Mouse (Mus musculus): Measurements from ENCODE around the gene Nynrin. TPM values are rescaled to one million over a fixed set of nuclear protein-coding genes. Genes with fewer than 3 reads are reported as not detected.

The Nynrin gene
- polyA plus RNA-seq, 1 experiment: 1.4 TPM

GRCm38 (mm10) chr14:55825216-55826051, 28.4 kb upstream of the Nynrin start:
- Histone ChIP-seq H3K4me3 (replicated peaks) (peak overlapping the region; percentile 8), H3K36me3 (replicated peaks; ENCODE audit: low read length) (no peaks in the 10 kb centered on the region), H3K27me3 (replicated peaks) (peaks cover 80% of the 10 kb centered on the region), H3K9me3 (no peaks in the 10 kb centered on the region), H3K4me1 (peaks cover 33% of the 10 kb centered on the region)
- TF ChIP-seq GATA1 (IDR thresholded peaks at IDR 0.05; ENCODE audit: borderline replicate concordance, low read length) (no peak), FLI1 (IDR thresholded peaks at IDR 0.05; ENCODE audit: low read length) (no peak)

DNA sequence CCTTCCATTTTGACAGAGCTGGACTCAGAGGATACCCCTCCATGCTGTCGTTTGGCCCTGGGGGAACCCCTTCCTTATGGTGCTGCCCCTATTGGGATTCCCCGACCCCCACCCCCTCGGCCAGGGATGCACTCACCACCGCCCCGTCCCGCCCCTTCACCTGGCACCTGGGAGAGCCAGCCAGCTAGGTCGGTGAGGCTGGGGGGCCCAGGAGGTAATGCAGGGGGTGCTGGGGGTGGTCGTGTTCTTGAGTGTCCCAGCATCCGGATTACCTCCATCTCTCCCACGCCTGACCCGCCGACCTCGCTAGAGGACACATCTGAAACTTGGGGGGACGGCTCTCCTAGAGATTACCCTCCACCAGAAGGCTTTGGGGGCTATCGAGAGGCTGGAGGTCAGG, 27.7 kb upstream of the Nynrin start:
- Histone ChIP-seq H3K27me3 (replicated peaks) (peaks cover 85% of the 10 kb centered on the region), H3K4me3 (replicated peaks) (no peak overlapping the region)

DNA sequence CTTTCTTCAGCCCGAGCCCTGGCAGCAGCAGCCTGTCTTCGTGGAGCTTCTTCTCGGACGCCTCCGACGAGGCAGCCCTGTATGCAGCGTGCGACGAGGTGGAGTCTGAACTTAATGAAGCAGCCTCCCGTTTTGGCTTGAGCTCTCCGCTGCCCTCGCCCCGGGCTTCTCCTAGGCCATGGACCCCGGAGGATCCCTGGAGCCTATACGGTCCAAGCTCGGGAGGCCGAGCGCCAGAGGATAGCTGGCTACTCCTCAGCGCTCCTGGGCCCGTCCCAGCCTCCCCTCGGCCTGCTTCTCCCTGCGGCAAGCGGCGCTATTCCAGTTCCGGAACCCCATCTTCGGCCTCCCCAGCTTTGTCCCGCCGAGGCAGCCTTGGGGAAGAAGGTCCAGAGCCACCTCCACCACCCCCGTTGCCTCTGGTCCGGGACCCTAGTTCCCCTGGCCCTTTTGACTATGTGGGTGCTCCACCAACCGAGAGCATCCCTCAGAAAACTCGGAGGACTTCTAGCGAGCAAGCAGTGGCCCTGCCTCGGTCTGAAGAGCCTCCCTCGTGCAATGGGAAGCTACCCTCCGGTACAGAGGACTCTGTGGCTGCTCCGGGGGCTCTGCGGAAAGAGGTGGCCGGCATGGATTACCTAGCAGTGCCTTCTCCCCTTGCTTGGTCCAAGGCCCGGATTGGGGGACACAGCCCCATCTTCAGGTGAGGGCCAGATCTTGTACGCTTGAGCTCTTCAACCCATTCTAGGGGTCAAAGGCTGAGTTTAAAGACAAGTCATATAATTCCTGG, 27.1 kb upstream of the Nynrin start:
- no peaks in the 10 kb centered on the region for H3K9me3 ChIP-seq
- peaks cover 33% of the 10 kb centered on the region for H3K4me1 ChIP-seq
- peaks cover 91% of the 10 kb centered on the region for H3K27me3 ChIP-seq (replicated peaks)
- TF ChIP-seq GATA1 (IDR thresholded peaks at IDR 0.05; ENCODE audit: borderline replicate concordance, low read length): no peak
- TF ChIP-seq FLI1 (IDR thresholded peaks at IDR 0.05; ENCODE audit: low read length): no peak
- H3K36me3 ChIP-seq (replicated peaks; ENCODE audit: low read length): no peaks in the 10 kb centered on the region
- H3K4me3 ChIP-seq (replicated peaks): no peak overlapping the region

More for the DNA sequence above, 27.7 kb upstream of the Nynrin start:
- no peaks in the 10 kb centered on the region for H3K36me3 ChIP-seq (replicated peaks; ENCODE audit: low read length)
- H3K9me3 ChIP-seq: no peaks in the 10 kb centered on the region
- H3K4me1 ChIP-seq: peaks cover 33% of the 10 kb centered on the region
- TF ChIP-seq FLI1 (IDR thresholded peaks at IDR 0.05; ENCODE audit: low read length) (no peak), GATA1 (IDR thresholded peaks at IDR 0.05; ENCODE audit: borderline replicate concordance, low read length) (no peak)

DNA sequence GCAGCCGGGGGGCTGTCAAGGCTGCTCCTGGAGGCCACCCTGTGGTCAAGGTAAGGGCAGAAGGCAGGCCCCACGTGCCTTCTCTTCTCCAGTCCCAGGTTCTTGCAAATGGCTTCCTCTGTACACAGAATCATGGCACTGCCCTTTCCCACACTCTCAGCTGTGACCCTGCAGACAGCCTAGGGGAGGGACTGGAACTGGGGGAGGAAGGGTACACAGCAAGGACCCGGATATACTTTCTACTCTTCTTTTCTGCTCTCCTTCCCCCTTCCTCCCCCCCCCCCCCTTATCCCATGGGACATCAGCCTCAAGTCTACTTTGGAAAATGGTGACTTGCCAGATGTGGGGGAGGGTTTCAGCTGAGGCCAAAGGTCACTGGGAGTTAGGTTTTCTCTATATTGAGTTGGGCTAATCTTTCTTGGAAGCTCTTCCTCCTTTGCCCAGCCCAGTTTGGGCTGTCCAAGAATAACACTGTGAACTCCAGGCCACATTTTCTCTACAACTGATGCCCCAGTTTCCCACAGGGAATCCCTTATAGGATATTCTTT, 25.0 kb upstream of the Nynrin start:
- TF ChIP-seq GATA1 (IDR thresholded peaks at IDR 0.05; ENCODE audit: borderline replicate concordance, low read length): no peak
- no peak for TF ChIP-seq FLI1 (IDR thresholded peaks at IDR 0.05; ENCODE audit: low read length)
- H3K9me3 ChIP-seq: no peaks in the 10 kb centered on the region
- H3K27me3 ChIP-seq (replicated peaks): peaks cover 96% of the 10 kb centered on the region

DNA sequence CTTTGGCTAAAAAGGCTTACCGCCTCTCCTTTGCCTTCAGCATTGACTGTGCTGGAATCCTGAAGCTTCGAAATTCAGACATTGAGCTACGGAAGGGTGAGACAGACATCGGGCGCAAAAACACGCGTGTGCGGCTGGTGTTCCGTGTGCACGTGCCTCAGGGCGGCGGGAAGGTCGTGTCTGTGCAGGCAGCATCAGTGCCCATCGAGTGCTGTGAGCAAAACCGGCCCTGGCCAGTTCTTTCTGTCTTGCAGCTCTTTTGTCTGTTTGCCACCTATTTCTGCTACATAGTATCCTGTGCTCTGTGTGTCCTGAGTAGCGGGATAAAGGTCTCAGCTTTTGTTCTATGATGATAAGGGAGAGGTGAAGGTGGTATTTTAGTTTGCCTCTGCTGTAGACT, 24.0 kb upstream of the Nynrin start:
- Histone ChIP-seq H3K4me3 (replicated peaks) (no peak overlapping the region), H3K36me3 (replicated peaks; ENCODE audit: low read length) (no peaks in the 10 kb centered on the region), H3K27me3 (replicated peaks) (peaks cover 96% of the 10 kb centered on the region), H3K9me3 (no peaks in the 10 kb centered on the region), H3K4me1 (peaks cover 20% of the 10 kb centered on the region)
- no peak for TF ChIP-seq GATA1 (IDR thresholded peaks at IDR 0.05; ENCODE audit: borderline replicate concordance, low read length)
- TF ChIP-seq FLI1 (IDR thresholded peaks at IDR 0.05; ENCODE audit: low read length): no peak

More for the DNA sequence above, 25.0 kb upstream of the Nynrin start:
- peaks cover 18% of the 10 kb centered on the region for H3K4me1 ChIP-seq
- no peak overlapping the region for H3K4me3 ChIP-seq (replicated peaks)
- no peaks in the 10 kb centered on the region for H3K36me3 ChIP-seq (replicated peaks; ENCODE audit: low read length)

DNA sequence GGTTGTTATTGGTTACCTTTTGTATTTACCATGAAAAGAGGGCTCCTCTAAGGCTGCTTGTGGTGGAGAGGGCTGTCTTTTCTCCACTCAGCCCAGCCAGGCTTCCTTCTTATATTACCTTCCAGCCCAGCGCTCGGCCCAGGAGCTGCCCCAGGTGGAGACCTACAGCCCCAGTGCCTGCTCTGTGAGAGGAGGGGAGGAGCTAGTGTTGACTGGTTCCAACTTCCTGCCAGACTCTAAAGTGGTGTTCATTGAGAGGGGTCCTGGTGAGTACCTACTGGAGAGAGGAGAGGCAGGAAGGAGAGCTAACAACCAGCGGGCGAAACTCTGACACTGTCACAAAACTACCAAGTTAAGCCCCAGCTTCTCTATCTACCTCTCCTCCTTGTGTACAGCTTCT, 23.5 kb upstream of the Nynrin start:
- H3K27me3 ChIP-seq (replicated peaks): peaks cover 91% of the 10 kb centered on the region
- peaks cover 20% of the 10 kb centered on the region for H3K4me1 ChIP-seq
- no peaks in the 10 kb centered on the region for H3K9me3 ChIP-seq
- H3K4me3 ChIP-seq (replicated peaks): no peak overlapping the region
- H3K36me3 ChIP-seq (replicated peaks; ENCODE audit: low read length): no peaks in the 10 kb centered on the region
- no peak for TF ChIP-seq FLI1 (IDR thresholded peaks at IDR 0.05; ENCODE audit: low read length)
- TF ChIP-seq GATA1 (IDR thresholded peaks at IDR 0.05; ENCODE audit: borderline replicate concordance, low read length): no peak

DNA sequence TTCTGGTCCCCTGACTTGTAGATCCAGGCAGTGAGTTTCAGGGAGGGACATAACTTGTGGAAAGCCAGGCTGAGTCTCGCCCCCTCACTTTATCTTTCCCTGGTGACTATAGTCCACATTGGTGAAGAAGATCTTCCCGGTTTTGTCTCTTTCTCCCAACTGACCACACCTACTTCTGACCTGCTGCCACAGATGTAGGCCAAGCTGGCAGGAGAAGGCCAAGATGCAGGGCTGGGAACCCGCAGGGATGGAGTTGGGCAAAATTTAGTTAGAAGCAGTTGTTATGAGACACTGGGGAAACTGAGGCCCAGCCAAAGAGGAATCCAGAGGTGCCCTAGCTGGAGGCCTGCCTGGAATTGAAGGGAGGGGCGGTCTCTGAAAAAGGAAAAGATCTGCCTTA, 20.7 kb upstream of the Nynrin start:
- peaks cover 19% of the 10 kb centered on the region for H3K4me1 ChIP-seq
- H3K36me3 ChIP-seq (replicated peaks; ENCODE audit: low read length): no peaks in the 10 kb centered on the region
- no peak for TF ChIP-seq GATA1 (IDR thresholded peaks at IDR 0.05; ENCODE audit: borderline replicate concordance, low read length)
- TF ChIP-seq FLI1 (IDR thresholded peaks at IDR 0.05; ENCODE audit: low read length): no peak
- peaks cover 69% of the 10 kb centered on the region for H3K27me3 ChIP-seq (replicated peaks)
- no peaks in the 10 kb centered on the region for H3K9me3 ChIP-seq
- no peak overlapping the region for H3K4me3 ChIP-seq (replicated peaks)

DNA sequence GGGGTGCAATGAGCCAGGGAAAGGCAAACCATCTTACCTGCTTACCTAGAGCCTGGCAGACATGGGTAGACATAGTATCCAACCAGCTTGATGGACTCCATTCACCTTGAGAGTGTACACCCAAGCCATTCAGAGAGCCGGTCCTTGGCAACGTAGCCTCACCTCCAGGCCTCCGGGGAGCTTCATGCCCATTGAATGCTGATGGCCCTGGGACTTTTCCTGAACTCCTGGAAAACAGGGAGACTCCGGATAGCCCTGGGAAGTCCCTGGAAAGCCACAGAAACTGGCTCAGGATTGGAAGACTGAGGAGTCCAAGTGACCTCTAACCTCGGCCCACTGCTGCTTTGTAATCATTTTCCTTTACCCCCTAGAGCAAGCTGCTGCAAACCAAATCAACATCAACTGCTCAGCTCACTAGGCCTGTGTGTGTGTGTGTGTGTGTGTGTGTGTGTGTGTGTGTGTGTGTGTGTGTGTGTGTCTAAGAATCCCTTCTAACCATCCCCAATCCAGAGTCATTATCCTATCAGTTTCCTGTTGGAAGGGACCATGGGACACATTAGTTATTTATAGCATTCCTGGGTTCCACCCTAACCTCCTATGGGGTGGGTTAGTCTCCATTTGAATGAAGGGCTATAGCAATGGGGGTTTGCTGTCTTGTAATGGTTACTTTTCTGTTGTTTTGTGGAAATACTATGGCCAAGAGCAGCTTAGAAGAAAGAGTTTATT, 18.8 kb upstream of the Nynrin start:
- Histone ChIP-seq H3K4me3 (replicated peaks) (no peak overlapping the region), H3K9me3 (no peaks in the 10 kb centered on the region), H3K4me1 (peaks cover 17% of the 10 kb centered on the region), H3K27me3 (replicated peaks) (peaks cover 61% of the 10 kb centered on the region), H3K36me3 (replicated peaks; ENCODE audit: low read length) (no peaks in the 10 kb centered on the region)
- no peak for TF ChIP-seq FLI1 (IDR thresholded peaks at IDR 0.05; ENCODE audit: low read length)

DNA sequence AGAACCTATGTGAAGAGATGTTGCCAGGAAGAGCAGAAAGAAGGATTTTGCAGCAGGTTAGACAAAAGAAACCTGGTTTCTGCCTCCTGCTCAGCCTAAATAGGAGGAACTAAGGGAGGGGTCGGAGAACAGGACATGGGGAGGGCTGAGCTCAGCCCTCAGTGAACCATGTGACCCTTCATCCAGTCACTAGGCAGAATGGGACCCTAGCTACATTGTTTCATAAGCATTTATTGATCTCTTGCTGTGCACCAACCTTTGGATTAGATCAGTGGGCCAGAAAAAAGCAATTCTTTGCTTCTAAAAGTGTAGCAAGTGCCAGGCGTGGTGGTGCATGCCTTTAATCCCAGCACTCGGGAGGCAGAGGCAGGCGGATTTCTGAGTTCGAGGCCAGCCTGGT, 15.5 kb upstream of the Nynrin start:
- H3K27me3 ChIP-seq (replicated peaks): peaks cover 46% of the 10 kb centered on the region
- H3K4me1 ChIP-seq: peaks cover 23% of the 10 kb centered on the region
- H3K36me3 ChIP-seq (replicated peaks; ENCODE audit: low read length): no peaks in the 10 kb centered on the region
- TF ChIP-seq GATA1 (IDR thresholded peaks at IDR 0.05; ENCODE audit: borderline replicate concordance, low read length) (no peak), FLI1 (IDR thresholded peaks at IDR 0.05; ENCODE audit: low read length) (no peak)
- H3K9me3 ChIP-seq: no peaks in the 10 kb centered on the region
- H3K4me3 ChIP-seq (replicated peaks): no peak overlapping the region

All from megakaryocyte, embryonic 14.5 days (primary cell).